Mouse (Mus musculus) ZHBTc4 (cell line): ENCODE measurements around the gene Vwa8.
A peak's percentile ranks its signal among the peaks of the same experiment; 100 is the strongest.

ENCODE experiments used
- DNase-seq: peaks from one replicate; pipeline ENCODE4 v3.0.0-alpha.2; 2011; ENCODE audit warnings: low read depth, low spot score

Vwa8 gene

DNA sequence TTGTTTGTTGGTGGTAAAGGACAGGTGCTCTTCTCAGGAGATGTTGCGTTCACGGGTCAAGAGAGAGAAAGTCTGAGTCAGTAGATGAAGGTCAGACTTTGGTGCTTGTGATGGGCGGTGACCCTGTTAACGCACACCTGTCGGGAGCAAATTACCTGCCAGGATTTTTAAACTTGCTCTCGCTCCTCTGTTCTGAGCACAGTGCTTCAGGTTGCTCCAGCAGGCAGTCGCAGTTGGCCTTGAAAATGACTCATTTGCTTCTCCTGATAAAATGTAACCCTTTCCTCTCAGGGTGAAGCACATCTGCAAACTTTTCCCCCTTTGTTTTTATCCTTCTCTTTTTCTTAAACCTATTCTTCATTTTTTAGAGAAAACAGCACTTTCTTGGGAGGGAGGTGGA is 234.7 kb downstream of the Vwa8 start:
- DNase-seq, result no peak

- DNase-seq, result no peak
These were observed 237.2 kb downstream of the Vwa8 start for GRCm38 (mm10) chr14:79086006-79086405.

DNA sequence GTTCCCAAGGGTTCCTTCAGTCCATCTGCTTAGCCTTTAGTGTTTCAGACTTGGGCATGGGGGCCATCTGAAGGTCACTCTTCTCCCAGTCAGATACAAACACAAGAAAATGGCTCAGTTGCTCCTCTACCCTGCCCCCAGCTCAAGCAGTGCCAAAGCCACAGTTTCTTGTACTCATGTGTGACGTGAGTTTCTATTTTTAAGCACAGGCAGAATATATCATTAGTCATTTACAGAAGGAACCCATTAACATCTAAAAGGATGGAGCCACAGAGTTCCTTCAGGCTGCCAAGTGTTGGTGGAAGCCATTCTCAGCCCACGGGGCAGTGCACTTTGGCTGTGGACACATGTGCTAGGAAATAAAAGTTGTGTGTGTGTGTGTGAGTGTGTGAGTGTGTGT is 240.6 kb downstream of the Vwa8 start:
- no peak for DNase-seq

DNA sequence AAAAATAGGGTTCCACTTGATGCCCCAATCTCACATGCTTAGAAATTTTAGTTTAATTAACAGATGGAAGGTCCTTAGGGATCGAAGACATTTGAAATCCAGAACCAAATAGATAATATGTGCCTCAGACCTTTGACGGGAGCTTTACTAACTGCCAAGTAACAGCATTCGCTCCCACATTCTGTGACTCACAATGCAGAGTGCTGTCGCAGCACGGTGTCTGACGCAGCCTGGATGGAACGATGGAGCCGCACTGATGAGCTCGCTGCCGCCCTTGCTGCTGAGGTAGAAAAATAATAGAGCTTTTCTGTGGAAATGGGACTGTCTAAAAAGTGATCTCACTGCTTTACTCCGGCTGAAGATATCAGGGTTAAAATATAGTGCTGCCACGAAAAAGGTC is 248.3 kb downstream of the Vwa8 start:
- DNase-seq, result no peak

- DNase-seq, result peak; percentile 79
These were observed 258.0 kb downstream of the Vwa8 start for GRCm38 (mm10) chr14:79106655-79107515.

GRCm38 (mm10) chr14:79109375-79109774 is 260.5 kb downstream of the Vwa8 start:
- DNase-seq, result peak; percentile 7

- DNase-seq, result peak; percentile 2
These were observed 261.2 kb downstream of the Vwa8 start for GRCm38 (mm10) chr14:79110012-79110411.

DNA sequence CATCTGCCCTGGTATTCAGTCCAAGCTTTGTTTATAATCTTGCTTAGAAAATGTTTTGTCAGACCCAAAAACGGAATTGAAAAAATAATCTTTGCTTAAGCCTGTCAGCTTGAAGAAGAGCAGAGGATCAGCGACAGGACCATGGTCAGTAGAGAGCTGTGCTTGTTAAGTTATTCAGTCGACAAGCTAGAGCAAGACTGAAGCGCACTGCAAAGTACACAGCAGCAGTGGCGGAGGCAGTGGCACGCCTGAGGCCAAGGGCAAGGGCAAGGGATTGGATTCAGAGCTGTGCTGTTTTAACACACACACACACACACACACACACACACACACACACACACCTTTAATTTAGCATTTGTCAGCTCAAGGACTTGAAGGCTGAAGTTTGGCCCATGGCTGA is 263.2 kb downstream of the Vwa8 start:
- no peak for DNase-seq

- DNase-seq, result no peak
These were observed 265.9 kb downstream of the Vwa8 start for GRCm38 (mm10) chr14:79114526-79115383.

DNA sequence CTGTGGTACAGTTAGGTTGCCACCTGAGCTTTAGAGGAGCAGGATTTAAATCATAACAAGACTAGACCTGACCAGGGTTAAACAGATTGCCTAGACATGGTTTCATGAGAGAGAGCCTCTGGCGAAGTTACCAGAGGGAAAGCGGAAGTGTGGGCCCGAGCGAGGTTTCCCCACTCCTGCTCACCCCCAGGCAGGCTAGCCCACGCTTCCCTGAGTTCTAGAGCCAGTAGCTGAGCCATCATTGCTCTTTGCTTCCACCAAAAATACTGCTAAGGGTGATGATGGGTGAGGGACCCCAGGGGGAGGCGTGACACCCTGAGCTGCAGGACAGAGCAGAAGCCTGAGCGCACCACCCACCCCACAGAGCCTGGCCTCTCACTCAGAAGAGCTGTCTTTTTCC is 269.6 kb downstream of the Vwa8 start:
- no peak for DNase-seq

- DNase-seq, result no peak
These were observed 270.5 kb downstream of the Vwa8 start for GRCm38 (mm10) chr14:79119354-79119753.

DNA sequence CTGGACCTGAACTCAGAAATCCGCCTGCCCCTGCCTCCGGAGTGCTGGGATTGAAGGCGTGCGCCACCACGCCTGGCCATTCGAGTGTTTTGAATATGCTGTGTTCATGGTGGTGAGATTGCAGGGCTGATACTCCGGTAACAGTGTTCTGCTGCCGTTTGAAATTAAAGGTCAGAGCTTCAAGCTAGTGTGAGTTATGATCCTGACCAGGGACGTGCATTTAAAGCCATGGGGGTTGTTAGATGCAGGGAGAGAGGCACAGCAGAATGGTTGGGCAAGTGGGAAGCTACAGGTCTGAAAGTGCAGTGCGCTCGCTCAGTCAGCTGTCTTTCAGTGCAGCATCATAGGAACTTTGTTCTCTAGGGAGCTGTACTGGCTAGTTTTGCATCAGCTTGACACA is 271.8 kb downstream of the Vwa8 start:
- DNase-seq, result no peak

DNA sequence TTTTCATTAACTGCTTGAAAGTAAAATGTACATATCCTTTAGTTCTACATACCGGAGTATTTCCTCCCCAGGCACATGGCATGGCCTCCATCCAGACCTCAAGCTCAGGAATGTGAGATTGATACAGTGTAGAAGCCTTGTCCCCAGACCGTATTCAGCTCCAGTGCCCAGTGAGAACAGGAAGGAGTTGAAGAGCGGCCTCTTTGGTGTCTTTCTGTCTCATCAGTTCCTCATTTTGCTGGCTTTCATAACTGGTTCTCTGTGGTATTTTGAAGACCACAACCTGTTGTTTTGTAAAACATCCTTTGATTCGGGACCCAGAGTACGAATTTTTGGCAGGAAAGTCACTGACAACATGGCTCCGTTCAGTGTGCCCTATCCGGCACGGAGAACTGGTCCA is 274.6 kb downstream of the Vwa8 start:
- no peak for DNase-seq

DNA sequence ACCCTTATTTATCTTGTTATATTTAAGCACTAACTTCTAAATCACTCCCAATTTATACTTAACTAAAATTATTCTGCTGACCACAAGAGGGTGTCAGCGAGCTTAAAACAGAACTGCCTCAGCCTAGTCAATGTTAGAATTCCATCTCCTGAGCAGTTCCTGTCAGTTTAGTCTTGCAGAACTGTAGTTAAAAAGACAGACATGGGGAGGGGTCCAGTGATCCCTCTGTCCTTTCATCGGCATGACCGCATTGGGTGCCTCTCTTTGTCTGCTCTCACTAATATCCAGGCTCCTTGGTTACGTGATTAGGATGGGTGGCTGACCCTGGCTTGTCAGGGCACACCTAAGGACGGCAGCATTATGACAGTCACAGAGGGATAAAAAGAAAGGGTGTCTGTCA is 275.8 kb downstream of the Vwa8 start:
- DNase-seq, result peak; percentile 34

DNA sequence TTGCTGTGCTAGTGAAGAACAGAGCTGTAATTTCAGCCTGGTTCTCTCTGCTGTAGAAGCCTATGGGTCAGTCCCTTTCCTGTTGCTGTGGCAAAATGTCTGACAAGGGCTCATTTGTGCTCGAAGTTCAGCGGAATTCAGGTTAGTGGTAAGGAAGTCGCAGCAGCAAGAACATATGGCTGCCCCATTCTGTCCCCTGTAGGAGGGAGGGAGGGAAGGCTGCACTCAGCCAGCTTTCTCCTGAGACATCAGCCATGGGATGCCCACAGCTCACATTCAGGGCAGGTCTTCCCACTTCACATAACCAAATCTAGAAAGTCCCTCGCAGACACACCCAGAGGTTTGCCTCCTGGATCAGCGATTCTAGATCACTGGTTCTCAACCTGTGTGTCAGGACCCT is 277.3 kb downstream of the Vwa8 start:
- DNase-seq, result no peak

DNA sequence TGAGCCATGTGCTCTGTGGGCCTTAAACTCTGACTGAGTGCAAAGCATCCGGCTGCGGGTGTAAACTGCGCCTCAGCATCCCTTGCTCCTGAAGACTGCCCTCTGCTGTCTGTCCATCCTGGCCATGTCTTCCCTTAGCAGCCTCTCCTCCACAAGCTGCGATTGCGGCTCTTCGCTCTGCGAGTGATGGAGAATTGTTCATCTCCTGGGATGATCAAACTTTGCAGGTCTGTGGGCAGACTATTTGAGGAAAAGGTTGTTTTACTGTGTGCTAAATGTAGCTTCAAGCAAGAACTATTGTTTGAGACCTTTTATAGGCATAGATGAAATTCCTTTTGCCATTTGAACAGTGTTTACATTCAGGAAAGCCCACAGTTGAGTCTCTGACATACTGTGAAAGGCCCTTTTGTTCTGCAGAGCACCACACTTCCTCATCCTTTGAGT is 286.1 kb downstream of the Vwa8 start:
- peak; percentile 32 for DNase-seq

GRCm38 (mm10) chr14:79135441-79135840 is 286.6 kb downstream of the Vwa8 start:
- no peak for DNase-seq

GRCm38 (mm10) chr14:79136585-79136984 is 287.7 kb downstream of the Vwa8 start:
- no peak for DNase-seq

- DNase-seq, result no peak
These were observed 288.2 kb downstream of the Vwa8 start for GRCm38 (mm10) chr14:79137100-79137499.

- DNase-seq, result peak; percentile 21
These were observed 290.3 kb downstream of the Vwa8 start for GRCm38 (mm10) chr14:79139096-79139651.

DNA sequence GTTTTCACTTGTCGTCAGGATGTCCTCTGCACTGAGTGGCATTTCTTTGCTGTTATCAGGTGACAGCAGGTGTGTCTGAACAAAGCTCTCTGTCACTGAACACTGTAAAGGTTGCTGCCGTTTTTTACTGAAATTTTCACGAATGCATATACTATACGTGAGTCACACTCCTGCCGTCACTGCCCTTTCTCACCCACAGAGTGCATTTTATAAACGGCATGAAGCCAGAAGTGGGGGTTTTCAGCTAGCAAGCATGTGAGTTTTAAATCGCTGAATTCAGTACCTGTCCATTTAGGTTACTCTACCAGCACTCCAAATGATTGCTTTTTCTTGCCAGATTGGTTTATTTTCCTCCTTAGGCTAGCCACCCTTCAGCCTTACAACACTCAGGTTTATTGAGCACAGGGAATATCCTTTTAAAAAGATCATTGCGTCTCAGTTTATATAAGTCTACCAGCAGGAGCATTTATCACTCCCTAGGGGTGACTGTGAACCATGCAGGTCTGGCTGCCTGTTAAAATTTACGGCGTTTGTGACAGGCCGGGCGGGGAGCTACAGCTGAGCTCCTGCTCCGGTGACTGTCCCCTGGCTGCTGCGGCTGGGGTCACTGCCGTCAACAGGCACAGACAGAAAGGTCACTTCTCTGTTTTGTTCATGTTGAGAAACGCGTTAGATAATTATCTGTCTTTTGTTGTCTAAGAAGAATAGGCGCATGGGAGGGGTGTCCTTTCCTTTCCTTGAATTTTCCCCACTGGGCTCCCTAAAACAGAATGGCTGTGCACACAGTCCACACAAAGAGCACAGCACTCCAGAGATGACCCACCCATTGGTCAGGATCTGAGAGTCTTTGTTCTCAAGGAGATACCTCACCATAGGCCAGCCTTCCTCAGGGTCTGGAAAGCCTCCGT is 291.3 kb downstream of the Vwa8 start:
- peak; percentile 70 for DNase-seq
